Mouse (Mus musculus): ENCODE measurements around the gene Atxn7l1.
"Not testable (repeated sequence)": the region's sequence is repeated elsewhere in the genome, so short reads cannot be mapped to it uniquely, and the experiment has no call there.

Gene Atxn7l1

GRCm38 (mm10) chr12:33153131-33153530 is 5.6 kb downstream of the Atxn7l1 start:
- no peak for DNase-seq (ENCODE audit: extremely low spot score, low spot score)

- DNase-seq (ENCODE audit: extremely low spot score, low spot score), result no peak
Measured at GRCm38 (mm10) chr12:33153850-33154249, 6.4 kb downstream of the Atxn7l1 start.

GRCm38 (mm10) chr12:33154732-33155131 is 7.2 kb downstream of the Atxn7l1 start:
- DNase-seq (ENCODE audit: extremely low spot score, low spot score), result no peak

GRCm38 (mm10) chr12:33156334-33157018 is 9.0 kb downstream of the Atxn7l1 start:
- no peak for DNase-seq (ENCODE audit: extremely low spot score, low spot score)

GRCm38 (mm10) chr12:33158256-33158655 is 10.8 kb downstream of the Atxn7l1 start:
- DNase-seq (ENCODE audit: extremely low spot score, low spot score), result no peak

- no peak for DNase-seq (ENCODE audit: extremely low spot score, low spot score)
Measured at GRCm38 (mm10) chr12:33160406-33160805, 12.9 kb downstream of the Atxn7l1 start.

GRCm38 (mm10) chr12:33162541-33162940 is 15.0 kb downstream of the Atxn7l1 start:
- DNase-seq (ENCODE audit: extremely low spot score, low spot score), result peak; percentile 44

GRCm38 (mm10) chr12:33164019-33164418 is 16.5 kb downstream of the Atxn7l1 start:
- DNase-seq (ENCODE audit: extremely low spot score, low spot score), result not testable (repeated sequence)

GRCm38 (mm10) chr12:33166712-33167111 is 19.2 kb downstream of the Atxn7l1 start:
- no peak for DNase-seq (ENCODE audit: extremely low spot score, low spot score)

GRCm38 (mm10) chr12:33167545-33167944 is 20.1 kb downstream of the Atxn7l1 start:
- DNase-seq (ENCODE audit: extremely low spot score, low spot score), result no peak

- no peak for DNase-seq (ENCODE audit: extremely low spot score, low spot score)
Measured at GRCm38 (mm10) chr12:33168491-33168890, 21.0 kb downstream of the Atxn7l1 start.

GRCm38 (mm10) chr12:33169777-33170494 is 22.4 kb downstream of the Atxn7l1 start:
- no peak for DNase-seq (ENCODE audit: extremely low spot score, low spot score)

GRCm38 (mm10) chr12:33170822-33171221 is 23.3 kb downstream of the Atxn7l1 start:
- DNase-seq (ENCODE audit: extremely low spot score, low spot score), result no peak

GRCm38 (mm10) chr12:33172926-33173325 is 25.4 kb downstream of the Atxn7l1 start:
- DNase-seq (ENCODE audit: extremely low spot score, low spot score), result no peak

GRCm38 (mm10) chr12:33173720-33174141 is 26.2 kb downstream of the Atxn7l1 start:
- no peak for DNase-seq (ENCODE audit: extremely low spot score, low spot score)

GRCm38 (mm10) chr12:33174171-33174570 is 26.7 kb downstream of the Atxn7l1 start:
- DNase-seq (ENCODE audit: extremely low spot score, low spot score), result no peak

- no peak for DNase-seq (ENCODE audit: extremely low spot score, low spot score)
Measured at GRCm38 (mm10) chr12:33174675-33175357, 27.3 kb downstream of the Atxn7l1 start.

GRCm38 (mm10) chr12:33175621-33176554 is 28.4 kb downstream of the Atxn7l1 start:
- DNase-seq (ENCODE audit: extremely low spot score, low spot score), result peak; percentile 52

GRCm38 (mm10) chr12:33176555-33176900 is 29.0 kb downstream of the Atxn7l1 start:
- DNase-seq (ENCODE audit: extremely low spot score, low spot score), result no peak

- no peak for DNase-seq (ENCODE audit: extremely low spot score, low spot score)
Measured at GRCm38 (mm10) chr12:33180421-33180820, 32.9 kb downstream of the Atxn7l1 start.

GRCm38 (mm10) chr12:33181875-33182274 is 34.4 kb downstream of the Atxn7l1 start:
- no peak for DNase-seq (ENCODE audit: extremely low spot score, low spot score)

Data from neural tube, embryonic 10.5 days (tissue).